Mouse (Mus musculus): ENCODE measurements around the gene Zbtb7b.

DNA sequence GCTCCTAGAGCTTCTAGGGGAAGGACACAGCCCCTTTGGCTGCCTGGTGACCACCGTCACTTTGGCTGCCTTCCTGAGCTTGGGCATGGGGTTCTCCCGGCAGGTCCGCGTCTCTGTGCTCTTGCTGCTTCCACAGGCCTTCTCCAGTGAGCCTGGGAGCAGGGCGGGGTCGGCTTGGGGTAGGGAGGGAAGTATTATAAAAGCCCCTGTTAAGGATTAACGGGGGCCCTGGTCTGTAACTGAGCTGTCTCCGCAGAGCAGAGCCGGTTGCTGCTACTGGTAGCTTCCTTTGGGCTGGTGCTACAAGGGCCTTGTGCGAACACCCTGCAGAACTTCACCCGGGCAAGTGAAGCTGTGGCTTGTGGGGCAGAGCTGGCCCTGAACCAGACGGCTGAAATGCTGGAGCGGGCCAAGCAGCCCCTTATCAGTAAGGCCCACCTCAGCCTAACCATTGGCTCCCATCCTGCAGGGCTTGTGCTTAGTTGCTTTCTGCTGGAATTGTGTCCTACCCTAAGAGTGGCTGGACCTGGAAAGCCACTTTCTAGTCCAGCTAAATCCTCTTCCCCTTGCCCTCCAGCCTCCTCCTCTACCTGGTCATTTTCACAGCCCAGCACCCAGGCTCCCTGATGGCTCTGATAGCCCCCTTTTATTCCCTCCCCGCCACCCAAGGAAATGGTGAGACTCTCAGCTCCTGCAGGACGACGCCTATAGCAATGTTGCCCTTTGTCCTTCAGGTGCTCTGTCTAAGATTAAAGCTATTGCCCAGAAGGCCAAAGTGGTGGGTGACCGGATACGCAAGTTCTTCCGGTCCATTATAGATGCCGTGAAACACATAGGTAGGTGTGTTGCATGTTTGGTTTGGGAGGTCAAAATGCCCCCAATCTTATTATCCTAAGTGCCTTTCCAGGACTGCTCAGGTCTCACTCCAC is 28.8 kb downstream of the Zbtb7b start:
- TF ChIP-seq CTCF (conservative IDR thresholded peaks at IDR 0.05 in 1 of 2, IDR thresholded peaks at IDR 0.05 in 1 of 2; ENCODE audit: low read depth in 2 of 2, low read length in 2 of 2): no peak
- TF ChIP-seq ETS1 (conservative IDR thresholded peaks at IDR 0.05; ENCODE audit: low read depth, low read length): no peak
- TF ChIP-seq CHD1 (IDR thresholded peaks at IDR 0.05; ENCODE audit: low read depth, low read length): no peak
- no peak for TF ChIP-seq ZC3H11A (IDR thresholded peaks at IDR 0.05; ENCODE audit: low read depth, low read length)
- TF ChIP-seq POLR2A (IDR thresholded peaks at IDR 0.05; ENCODE audit: low read depth, low read length): no peak
- no peak for TF ChIP-seq USF1 (IDR thresholded peaks at IDR 0.05; ENCODE audit: low read depth, low read length)
- TF ChIP-seq SMC3 (IDR thresholded peaks at IDR 0.05; ENCODE audit: low read depth, low read length): no peak
- TF ChIP-seq UBTF (IDR thresholded peaks at IDR 0.05; ENCODE audit: low read depth, low read length): no peak
- no peak for TF ChIP-seq MEF2A (IDR thresholded peaks at IDR 0.05; ENCODE audit: borderline replicate concordance, low read depth, low read length)
- TF ChIP-seq ZNF384 (IDR thresholded peaks at IDR 0.05; ENCODE audit: low read depth, low read length): no peak
- no peak for TF ChIP-seq TBP (conservative IDR thresholded peaks at IDR 0.05; ENCODE audit: low read depth, low read length)
- TF ChIP-seq SIN3A (IDR thresholded peaks at IDR 0.05; ENCODE audit: low read length): no peak
